Mouse (Mus musculus) adrenal gland, postnatal 36 days (tissue): ENCODE results near the gene Gm595. TPM values are rescaled to one million over a fixed set of nuclear protein-coding genes. Genes with fewer than 3 reads are reported as not detected.
A peak's percentile ranks its signal among the peaks of the same experiment; 100 is the strongest.

Experiments
- DNase-seq, 2 experiments: peaks; one replicate each; pipeline ENCODE4 v3.0.0; 2021; ENCODE audit warnings: mixed read lengths in 1 of 2
- long read RNA-seq, 2 experiments: library from polyadenylated mRNA; stranded (forward); transcript quantifications; one replicate each; pipeline ENCODE4 v2.0.0; 2021; ENCODE audit warnings: borderline sequencing depth in 2 of 2
- total RNA-seq, 2 experiments: library from RNA; stranded (reverse); gene quantifications; 2 replicates each; pipeline ENCODE4 v1.2.3; 2021

Gm595 gene
- not detected for total RNA-seq
- long read RNA-seq, experiment 1 = 0 reads
- long read RNA-seq, experiment 2 = 0 reads

DNA sequence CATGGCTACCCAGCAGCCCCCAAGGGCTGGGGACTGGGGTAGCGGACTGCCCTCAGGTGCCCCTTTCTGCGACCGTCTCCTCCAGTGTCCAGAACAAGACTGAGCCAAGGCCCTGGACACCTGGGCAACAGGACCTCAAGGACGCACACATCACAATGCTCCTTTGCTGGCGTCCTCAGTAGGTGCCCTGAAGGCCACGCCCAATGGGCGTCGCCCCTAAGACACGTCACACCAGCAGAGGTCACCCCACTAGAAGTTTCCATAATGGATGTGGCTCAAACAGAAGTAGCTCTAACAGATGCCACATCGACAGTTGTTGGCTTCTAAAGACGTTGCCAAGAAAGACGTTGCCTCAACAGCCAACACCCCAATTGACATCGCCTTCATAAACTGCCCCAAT is at the start of gene Gm595:
Gene Gm595 (minus strand): TSS at position 101 of the 400 bp plus-strand sequence.
- DNase-seq = no peak

DNA sequence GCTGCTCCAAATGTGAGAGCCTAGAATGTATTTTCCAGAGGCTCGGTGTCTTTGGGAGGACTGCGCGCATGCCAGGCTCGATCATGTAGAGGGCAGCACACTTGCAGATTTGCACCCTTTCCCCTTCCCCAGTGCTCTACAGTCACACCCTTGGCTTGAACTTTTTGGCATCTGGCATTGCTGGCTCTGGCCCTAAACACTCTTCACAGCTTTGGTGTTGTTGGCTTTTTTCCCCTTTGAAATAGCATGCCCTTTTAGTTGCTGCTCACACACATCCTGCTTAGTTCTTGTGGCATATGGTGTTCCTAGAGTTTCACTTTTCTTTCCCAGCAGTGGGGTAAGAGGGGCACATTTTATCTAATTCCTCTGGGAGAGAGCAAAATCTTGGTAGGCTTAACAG is 30.9 kb upstream of the Gm595 start:
- DNase-seq = no peak

DNA sequence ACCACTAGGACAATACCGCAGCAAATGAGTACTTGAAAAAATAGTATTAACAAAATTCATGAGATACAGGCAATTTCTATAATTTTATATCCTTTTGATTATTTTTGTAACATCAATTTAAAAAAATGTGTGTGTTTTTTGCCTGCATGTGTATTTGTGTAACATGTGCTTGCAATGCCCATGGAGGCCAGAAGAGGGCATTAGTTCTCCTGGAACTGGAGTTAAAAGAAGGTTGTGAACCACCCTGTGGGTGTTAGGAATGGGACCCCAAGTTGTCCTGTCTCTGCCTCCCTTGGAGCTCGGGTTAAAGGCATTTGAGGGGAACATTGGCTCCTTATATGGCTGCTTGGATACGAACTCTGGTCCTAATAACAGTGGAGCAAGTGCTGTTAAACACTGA is 26.2 kb upstream of the Gm595 start:
- DNase-seq = no peak

DNA sequence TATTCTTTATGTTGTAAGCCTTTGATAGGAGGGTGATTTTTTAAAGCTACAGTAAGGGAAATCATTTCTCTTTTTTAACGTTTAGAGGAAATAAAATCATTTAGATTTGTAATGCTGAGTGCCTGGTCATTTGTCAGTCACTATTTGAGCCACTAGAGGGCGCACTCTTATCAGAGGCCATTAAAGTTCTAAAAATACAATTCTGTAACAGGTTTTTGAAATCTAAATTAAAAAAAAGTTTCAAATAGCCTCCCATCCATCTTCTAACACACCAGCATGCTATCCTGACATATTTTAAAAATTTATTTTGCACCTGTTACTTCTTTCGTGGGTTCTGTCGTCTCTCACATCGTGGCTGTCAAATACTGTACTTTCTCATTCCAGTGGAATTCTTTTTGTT is 22.0 kb upstream of the Gm595 start:
- DNase-seq = peak; percentile 7 to 35

DNA sequence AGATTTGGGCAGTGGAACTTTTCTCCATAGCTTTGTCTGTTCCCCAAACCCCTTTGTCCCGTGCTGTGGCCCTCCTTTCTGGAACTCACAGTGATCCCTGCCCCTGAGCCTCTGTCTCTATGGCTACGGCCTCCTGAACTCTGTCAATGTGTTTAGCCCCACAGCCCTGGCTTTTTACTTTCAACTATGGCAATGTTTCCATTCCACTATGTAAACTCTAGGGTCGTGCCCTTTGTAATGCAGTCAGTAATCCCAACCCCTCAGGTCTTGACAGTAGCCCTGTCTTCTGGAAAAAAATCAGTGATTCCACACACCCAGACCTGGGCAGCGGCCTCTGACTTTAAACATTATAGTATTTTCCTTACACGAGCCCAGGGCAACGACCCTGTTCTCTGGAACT is 19.3 kb upstream of the Gm595 start:
- no peak for DNase-seq

DNA sequence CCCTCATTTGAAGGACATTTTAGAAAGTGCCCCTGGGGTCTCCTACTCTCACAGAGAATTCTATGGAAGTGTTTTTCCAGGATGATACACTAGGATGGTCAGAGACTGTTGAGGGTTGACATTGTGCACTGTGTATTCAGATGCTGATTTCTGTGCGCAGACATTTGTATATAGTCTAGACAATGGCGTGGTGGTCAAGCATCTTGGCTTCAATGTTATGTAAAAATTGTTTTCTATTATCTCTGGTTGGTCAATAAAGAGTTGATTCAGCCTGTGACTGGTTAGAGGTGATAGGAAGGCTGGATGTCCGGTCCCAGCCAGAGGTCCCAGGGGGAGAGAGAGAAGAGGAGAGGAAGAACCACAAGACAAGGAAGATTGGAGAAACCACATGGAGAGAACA is 16.4 kb upstream of the Gm595 start:
- DNase-seq = no peak

DNA sequence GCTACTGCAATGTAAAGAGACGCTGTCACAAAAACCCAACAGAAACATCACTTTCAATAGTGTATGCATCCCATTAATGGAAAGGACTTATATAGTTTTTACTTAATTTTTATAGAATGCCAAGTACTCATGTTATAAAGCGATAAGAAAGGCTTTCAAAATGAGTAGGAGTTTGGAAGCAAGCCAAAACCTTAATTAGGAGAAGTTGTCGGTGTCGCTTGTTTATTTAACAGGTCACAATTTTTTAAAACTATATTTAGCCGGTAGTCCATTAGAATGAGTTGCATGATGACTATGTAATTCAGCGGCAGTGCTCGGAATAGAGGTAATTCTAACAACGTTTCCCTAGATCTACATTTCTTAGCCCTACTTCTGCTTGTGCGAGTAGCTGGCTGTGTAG is 12.7 kb upstream of the Gm595 start:
- DNase-seq = no peak

DNA sequence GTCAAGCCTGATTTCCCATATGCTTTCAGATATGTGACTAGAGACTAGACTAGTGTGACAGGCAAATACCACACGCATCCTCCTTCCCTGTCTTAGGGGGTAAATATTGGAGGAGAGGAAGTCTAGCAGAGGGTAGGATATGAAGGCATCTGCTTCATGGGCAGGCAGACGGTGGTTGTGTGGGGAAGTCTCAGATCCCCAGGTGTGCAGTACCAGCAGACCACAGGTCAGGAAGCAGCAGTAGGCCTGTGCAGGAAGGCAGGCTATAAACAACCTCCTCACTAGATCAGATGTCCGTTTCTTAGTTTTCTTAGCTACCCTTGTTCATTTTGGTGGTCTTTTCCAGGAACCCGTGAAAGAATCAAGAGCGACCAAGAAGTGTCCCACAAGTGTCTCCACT is 7.1 kb upstream of the Gm595 start:
- no peak for DNase-seq

Other genes with a start within 250 kb of the Gm595 start
- under 1 TPM in 1 of 2 experiments, not detected in 1; 0.20 TPM for gene Gpr119, start 203.2 kb downstream of the Gm595 start, total RNA-seq
- gene Rbmx2, start 182.7 kb downstream of the Gm595 start, total RNA-seq = 1 to 10 TPM; 2.9 to 3.1 TPM